Mouse (Mus musculus) brown adipose tissue, adult 24 weeks (tissue): ENCODE data around the gene P2ry4. TPM values are rescaled to one million over a fixed set of nuclear protein-coding genes. Genes with fewer than 3 reads are reported as not detected.
A peak's percentile ranks its signal among the peaks of the same experiment; 100 is the strongest.

Experiments
- H3K27ac ChIP-seq: fragments of 200-500 bp; replicated peaks from 2 replicates; pipeline ENCODE4 v1.5.1; 2012; ENCODE audit warnings: low read depth, mild to moderate bottlenecking, low read length
- H3K4me1 ChIP-seq: fragments of 200-500 bp; 2 replicates; pipeline ENCODE4 v1.6.1; 2012; ENCODE audit warnings: low read length, mixed read lengths; ENCODE audit not compliant: control insufficient read depth, insufficient read depth, insufficient read length
- H3K4me3 ChIP-seq: fragments of 200-500 bp; 2 replicates; pipeline ENCODE4 v1.5.1; 2012; ENCODE audit warnings: low read depth, mild to moderate bottlenecking, low read length, moderate library complexity; ENCODE audit not compliant: insufficient read depth
- polyA plus RNA-seq: library from polyadenylated mRNA; stranded (reverse); fragments of >200 nt; gene quantifications from 2 replicates; pipeline ENCODE4 v1.2.4, GENCODE M21; 2012; ENCODE audit not compliant: missing spikeins, insufficient read depth, insufficient read length

Gene P2ry4
- not detected in 2 replicates for polyA plus RNA-seq

- Histone ChIP-seq H3K4me1 (no peaks in the 10 kb centered on the region), H3K27ac (no peak within 1 kb of the TSS), H3K4me3 (no peak within 1 kb of the TSS)
These were observed at the start of gene P2ry4 for GRCm38 (mm10) chrX:100594791-100595190. Gene P2ry4, minus strand, starts transcription at chrX:100594869.

DNA sequence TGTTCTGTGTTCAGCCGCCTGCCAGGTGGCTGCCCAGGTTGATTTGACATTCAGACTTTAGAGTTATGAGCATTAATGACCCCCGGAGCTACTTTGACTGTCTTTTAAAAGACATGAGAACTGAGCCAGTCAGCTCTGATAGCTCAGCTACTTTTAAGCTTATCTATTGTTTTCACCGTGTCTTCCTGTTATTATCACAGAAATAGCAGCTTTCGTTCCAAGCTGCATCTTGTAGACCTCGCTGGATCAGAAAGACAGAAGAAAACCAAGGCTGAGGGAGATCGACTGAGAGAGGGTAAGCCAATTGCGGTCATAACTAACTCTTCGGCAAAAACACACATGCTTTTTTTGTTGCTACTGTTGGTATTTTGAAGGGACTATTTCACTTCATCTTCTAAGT is 43.8 kb upstream of the P2ry4 start:
- no peak overlapping the region for H3K27ac ChIP-seq
- H3K4me3 ChIP-seq = no peak overlapping the region

DNA sequence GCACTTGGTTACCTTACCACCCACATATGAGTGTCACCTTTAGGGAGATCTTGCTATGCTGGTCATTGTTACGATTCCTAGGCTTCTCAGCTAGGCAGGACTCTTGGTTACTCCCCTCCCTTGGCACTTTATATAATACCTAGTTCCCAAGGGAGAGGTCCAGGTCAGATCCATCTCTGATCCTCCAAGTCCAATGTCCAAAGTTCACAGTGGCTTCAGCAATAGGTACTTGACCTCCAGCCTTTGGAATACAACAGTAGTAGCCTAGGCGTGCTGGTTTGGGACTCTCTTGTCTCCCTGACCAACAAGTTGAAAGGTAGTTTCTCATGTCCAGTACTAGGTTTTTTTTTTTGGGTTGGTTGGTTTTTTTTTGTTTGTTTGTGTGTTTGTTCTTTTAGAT is 34.4 kb upstream of the P2ry4 start:
- Histone ChIP-seq H3K27ac (no peak overlapping the region), H3K4me3 (no peak overlapping the region), H3K4me1 (peaks cover 4% of the 10 kb centered on the region; the same call in 1 of the 2 replicates)

More for the DNA sequence above, 43.8 kb upstream of the P2ry4 start:
- H3K4me1 ChIP-seq = no peaks in the 10 kb centered on the region

DNA sequence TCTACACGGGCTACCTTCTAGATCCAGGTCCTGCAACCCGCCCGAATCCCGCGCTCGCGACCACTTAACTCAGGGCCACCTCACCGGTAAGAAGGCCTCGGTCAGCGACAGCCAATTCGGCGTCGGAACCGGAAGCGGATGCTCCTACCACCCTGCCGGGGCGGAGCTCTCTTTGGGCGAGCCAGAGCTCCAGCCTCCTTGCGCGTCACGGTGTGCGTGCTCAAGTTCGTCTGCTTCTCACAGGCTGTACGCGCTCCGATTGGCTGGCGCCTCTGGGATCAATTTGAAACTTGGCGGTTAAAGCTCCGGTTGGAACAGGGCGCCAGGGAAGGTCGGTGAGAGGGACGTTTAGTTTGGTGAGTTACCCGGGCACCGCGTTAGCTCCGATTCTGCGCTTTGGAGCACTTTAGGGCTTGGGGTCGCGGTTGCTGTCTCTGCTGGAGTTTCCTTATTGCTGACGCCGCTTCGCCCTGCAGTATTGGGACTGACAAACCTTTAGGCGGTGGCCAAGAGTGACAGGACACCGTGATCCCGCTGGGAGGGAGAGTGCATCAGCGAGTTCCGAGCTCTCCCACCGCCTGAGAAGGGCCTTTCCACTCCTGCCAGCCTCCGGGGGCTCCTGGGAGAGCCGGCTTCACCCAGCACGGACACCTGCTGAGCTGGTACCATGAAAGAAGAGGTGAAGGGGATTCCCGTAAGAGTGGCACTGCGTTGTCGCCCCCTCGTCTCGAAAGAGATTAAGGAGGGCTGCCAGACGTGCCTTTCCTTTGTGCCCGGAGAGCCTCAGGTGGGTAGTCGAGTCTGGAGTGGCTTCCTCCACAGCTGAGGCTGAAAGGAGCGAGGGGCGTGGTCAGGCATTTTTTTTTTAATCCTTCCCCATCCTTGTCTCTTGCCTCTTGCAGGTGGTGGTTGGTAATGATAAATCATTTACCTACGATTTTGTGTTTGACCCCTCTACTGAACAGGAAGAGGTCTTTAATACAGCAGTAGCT is 31.4 kb upstream of the P2ry4 start, which contains the start of gene Pdzd11:
TSS of gene Pdzd11 (minus strand) at position 767 of the 992 bp plus-strand sequence.
- H3K4me1 ChIP-seq = peaks cover 4% of the 10 kb centered on the region; the same call in 1 of the 2 replicates
- peak within 1 kb of the TSS; percentile 94 for H3K27ac ChIP-seq
- H3K4me3 ChIP-seq = peak within 1 kb of the TSS; percentile 95

GRCm38 (mm10) chrX:100625546-100625801 is 30.8 kb upstream of the P2ry4 start, which contains the start of gene Kif4:
Gene Kif4, plus strand, starts transcription at chrX:100625737.
- Histone ChIP-seq H3K4me3 (peak within 1 kb of the TSS; percentile 95), H3K4me1 (peaks cover 4% of the 10 kb centered on the region; the same call in 1 of the 2 replicates), H3K27ac (peak within 1 kb of the TSS; percentile 94)

DNA sequence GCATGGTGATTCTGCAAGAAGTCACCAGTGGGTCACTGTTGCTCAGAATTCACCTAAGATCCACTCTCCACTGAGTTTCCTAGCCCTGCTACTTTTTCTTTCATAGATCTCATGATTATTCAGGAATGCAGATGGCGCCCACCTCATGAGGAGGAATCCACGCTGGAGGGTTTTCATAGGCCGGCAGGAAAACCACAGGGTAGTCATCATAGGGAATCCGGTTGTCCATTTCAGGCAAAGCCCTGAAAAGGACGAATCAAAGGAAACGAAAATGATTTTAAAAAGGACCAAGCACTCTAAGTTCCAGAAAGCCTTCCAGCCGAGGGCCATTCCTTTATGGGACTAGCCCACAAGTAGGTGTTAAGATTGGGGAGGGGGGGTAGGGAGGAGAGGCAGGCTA is 30.5 kb upstream of the P2ry4 start:
- Histone ChIP-seq H3K4me1 (peaks cover 4% of the 10 kb centered on the region; the same call in 1 of the 2 replicates), H3K27ac (no peak overlapping the region), H3K4me3 (peak overlapping the region; percentile 95)

GRCm38 (mm10) chrX:100624242-100624641 is 29.6 kb upstream of the P2ry4 start:
- Histone ChIP-seq H3K27ac (no peak overlapping the region), H3K4me1 (peaks cover 4% of the 10 kb centered on the region; the same call in 1 of the 2 replicates), H3K4me3 (no peak overlapping the region)

- Histone ChIP-seq H3K4me1 (peaks cover 4% of the 10 kb centered on the region; the same call in 1 of the 2 replicates), H3K27ac (no peak overlapping the region), H3K4me3 (no peak overlapping the region)
These were observed 26.7 kb upstream of the P2ry4 start for GRCm38 (mm10) chrX:100621366-100621765.

- no peaks in the 10 kb centered on the region for H3K4me1 ChIP-seq
- H3K27ac ChIP-seq = no peak overlapping the region
- H3K4me3 ChIP-seq = no peak overlapping the region
These were observed 23.8 kb upstream of the P2ry4 start for GRCm38 (mm10) chrX:100618488-100618887.

GRCm38 (mm10) chrX:100605314-100605713 is 10.6 kb upstream of the P2ry4 start, which contains the start of gene Arr3:
Gene Arr3, plus strand, starts transcription at chrX:100605497.
- no peak within 1 kb of the TSS for H3K4me3 ChIP-seq
- H3K4me1 ChIP-seq = no peaks in the 10 kb centered on the region
- H3K27ac ChIP-seq = no peak within 1 kb of the TSS

- H3K4me3 ChIP-seq = no peak overlapping the region
- no peaks in the 10 kb centered on the region for H3K4me1 ChIP-seq
- no peak overlapping the region for H3K27ac ChIP-seq
These were observed 5.1 kb upstream of the P2ry4 start for GRCm38 (mm10) chrX:100599755-100600154.

DNA sequence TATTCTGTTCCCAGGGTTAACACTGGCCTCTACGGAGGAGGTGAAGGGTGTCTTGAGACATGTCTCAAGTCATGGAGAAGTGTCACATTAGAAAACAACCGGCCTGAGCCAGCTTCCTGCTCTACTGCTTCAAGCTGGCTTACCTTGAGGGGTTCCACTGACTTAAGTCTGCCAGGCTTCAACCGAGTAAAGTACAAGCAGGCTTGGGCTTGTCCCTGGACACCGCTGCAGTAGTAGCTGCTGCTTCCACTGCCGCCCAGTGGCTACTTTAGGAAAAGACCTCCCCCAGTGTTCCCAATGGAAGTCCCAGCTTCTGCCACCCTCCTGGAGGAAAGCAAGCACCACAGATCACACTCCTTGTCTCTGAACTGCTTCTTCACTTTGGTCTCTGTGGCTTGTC is 2.8 kb upstream of the P2ry4 start:
- Histone ChIP-seq H3K4me1 (no peaks in the 10 kb centered on the region), H3K4me3 (no peak overlapping the region), H3K27ac (no peak overlapping the region)

- Histone ChIP-seq H3K4me1 (no peaks in the 10 kb centered on the region), H3K4me3 (no peak within 1 kb of the TSS), H3K27ac (no peak within 1 kb of the TSS)
These were observed 22.7 kb downstream of the P2ry4 start, which contains the start of gene Awat1 for GRCm38 (mm10) chrX:100571951-100572350. Gene Awat1, plus strand, starts transcription at chrX:100572251.

DNA sequence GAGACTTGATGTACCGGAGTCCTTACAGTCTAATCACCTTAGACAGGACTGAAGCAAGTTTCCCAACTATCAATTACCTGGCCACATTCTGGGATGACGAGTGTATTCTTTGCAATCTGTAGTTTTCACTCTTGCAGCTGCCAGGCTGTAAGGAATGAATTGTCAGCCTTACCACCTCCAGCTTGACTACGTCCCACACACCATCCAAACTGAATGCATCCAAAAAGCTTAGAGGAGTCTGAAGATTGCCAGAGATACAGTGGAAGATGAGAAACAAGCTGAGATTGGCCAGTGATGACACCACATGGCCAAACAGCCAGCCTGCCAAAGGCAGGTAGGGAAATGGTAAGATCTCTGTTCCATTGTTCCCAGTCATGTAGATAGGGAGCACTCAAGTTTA is 29.0 kb downstream of the P2ry4 start:
- Histone ChIP-seq H3K27ac (no peak overlapping the region), H3K4me1 (no peaks in the 10 kb centered on the region), H3K4me3 (no peak overlapping the region)

DNA sequence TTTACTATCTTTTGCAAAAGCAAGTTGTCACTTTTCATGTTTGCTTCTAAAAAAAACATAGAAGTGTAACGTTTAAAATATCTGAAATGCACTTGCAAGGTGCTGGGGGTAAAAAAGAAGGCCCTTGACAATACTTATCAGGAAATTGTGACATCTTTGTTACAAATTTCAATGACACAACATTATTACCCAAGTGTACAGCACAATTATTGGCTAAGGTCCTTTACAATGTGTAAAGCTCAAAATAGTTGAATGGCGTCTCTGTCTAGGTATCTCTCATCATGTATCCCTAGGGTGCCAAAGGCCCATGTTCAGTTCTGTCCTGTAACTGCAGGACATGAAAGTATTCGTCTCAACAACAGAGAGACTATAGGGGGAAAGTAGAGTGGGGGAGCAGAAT is 38.6 kb downstream of the P2ry4 start:
- no peak overlapping the region for H3K4me3 ChIP-seq

More for the DNA sequence above, 38.6 kb downstream of the P2ry4 start:
- Histone ChIP-seq H3K4me1 (no peaks in the 10 kb centered on the region), H3K27ac (no peak overlapping the region)
